Mouse (Mus musculus) hematopoietic stem cell, adult 5-6 weeks (primary cell): ENCODE data around the gene Zyx. TPM values are rescaled to one million over a fixed set of nuclear protein-coding genes. Genes with fewer than 3 reads are reported as not detected.

Source experiments
- ATAC-seq, 2 experiments: fragments of 125-278 bp in 1 of 2; replicated peaks in 1 of 2; 2 replicates each; pipeline ENCODE4 v1.8.0; 2016 to 2017; ENCODE audit warnings: inconsistent platforms in 2 of 2, mild to moderate bottlenecking in 2 of 2, moderate number of reproducible peaks in 2 of 2, low read depth in 1 of 2, moderate TSS enrichment in 1 of 2; ENCODE audit not compliant: low FRiP score in 2 of 2, poor library complexity in 2 of 2, severe bottlenecking in 2 of 2, insufficient read depth in 1 of 2, low TSS enrichment in 1 of 2
- total RNA-seq: library from RNA; stranded (forward); fragments of 172-1452, 232-1000 nt; gene quantifications from 2 replicates; pipeline ENCODE4 v1.2.3, GENCODE M21; 2017

Gene Zyx
- total RNA-seq, 1 experiment from 2014 or later = 71.8 TPM

- ATAC-seq = peak in 1 of 2 experiments; percentile 31; a peak in 1 of 4 replicates
These were observed 27.1 kb downstream of the Zyx start for GRCm38 (mm10) chr6:42376504-42377019.

GRCm38 (mm10) chr6:42377280-42377679 lies 27.9 kb downstream of the Zyx start:
- no peak for ATAC-seq

GRCm38 (mm10) chr6:42379551-42379950 lies 30.1 kb downstream of the Zyx start:
- no peak for ATAC-seq

GRCm38 (mm10) chr6:42380416-42381144 lies 31.1 kb downstream of the Zyx start:
- no peak; a peak in 1 of 4 replicates for ATAC-seq

GRCm38 (mm10) chr6:42381221-42381620 lies 31.8 kb downstream of the Zyx start:
- no peak for ATAC-seq

GRCm38 (mm10) chr6:42381916-42382381 lies 32.5 kb downstream of the Zyx start:
- peak; percentile 74 to 89 for ATAC-seq

- no peak for ATAC-seq
These were observed 33.9 kb downstream of the Zyx start for GRCm38 (mm10) chr6:42383360-42383759.

- ATAC-seq = peak in 1 of 2 experiments; percentile 18; a peak in 1 of 4 replicates
These were observed 36.2 kb downstream of the Zyx start for GRCm38 (mm10) chr6:42385635-42386034.

- ATAC-seq = peak; percentile 36 to 44
These were observed 42.4 kb downstream of the Zyx start for GRCm38 (mm10) chr6:42391796-42392330.

GRCm38 (mm10) chr6:42395960-42396809 lies 46.8 kb downstream of the Zyx start:
- ATAC-seq = peak; percentile 61 to 67

GRCm38 (mm10) chr6:42397041-42397657 lies 47.7 kb downstream of the Zyx start:
- ATAC-seq = peak; percentile 57 to 68

- peak; percentile 52 to 61 for ATAC-seq
These were observed 48.9 kb downstream of the Zyx start for GRCm38 (mm10) chr6:42398285-42398684.

- ATAC-seq = no peak
These were observed 49.6 kb downstream of the Zyx start for GRCm38 (mm10) chr6:42398998-42399397.

- ATAC-seq = no peak
These were observed 50.5 kb downstream of the Zyx start, which contains the start of gene Tas2r143 for GRCm38 (mm10) chr6:42399938-42400337. Gene Tas2r143, plus strand, starts transcription at chr6:42400238.

GRCm38 (mm10) chr6:42405134-42405533 lies 55.7 kb downstream of the Zyx start, which contains the start of gene Tas2r135:
Gene Tas2r135, plus strand, starts transcription at chr6:42405434.
- ATAC-seq = no peak
